Mouse (Mus musculus) MN1 (cell line): Measurements from ENCODE around the gene Spcs2.

Source experiments
- DNase-seq: peaks from one replicate; pipeline ENCODE4 v3.0.0-alpha.2; 2016; ENCODE audit warnings: low spot score

Gene Spcs2

GRCm38 (mm10) chr7:99863362-99863761 is at the start of gene Spcs2:
TSS of gene Spcs2 (minus strand) at chr7:99863462.
- no peak for DNase-seq

DNA sequence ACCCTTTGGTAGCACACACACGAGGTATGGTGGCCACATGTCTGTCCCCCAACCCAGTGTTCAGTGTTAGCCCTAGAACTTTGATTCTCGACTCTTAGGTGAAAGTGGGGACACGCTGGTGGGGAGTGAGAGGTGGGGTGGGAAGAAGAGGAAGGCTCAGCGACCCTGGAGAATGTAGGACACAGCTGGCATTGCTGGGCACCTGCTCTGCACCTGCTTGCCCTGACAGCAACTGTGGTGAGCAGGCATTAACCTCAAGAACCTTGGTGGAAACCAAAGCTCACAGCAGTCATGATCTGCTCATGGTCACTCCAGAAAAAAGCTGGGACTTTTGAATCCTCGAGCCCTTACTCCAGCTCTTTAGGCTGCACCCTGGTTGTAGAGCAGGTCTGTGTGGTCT is 47.8 kb upstream of the Spcs2 start:
- no peak for DNase-seq

GRCm38 (mm10) chr7:99907463-99907862 is 44.2 kb upstream of the Spcs2 start:
- DNase-seq, result no peak

GRCm38 (mm10) chr7:99906346-99906745 is 43.1 kb upstream of the Spcs2 start:
- no peak for DNase-seq

- peak; percentile 89 for DNase-seq
Measured at GRCm38 (mm10) chr7:99904421-99905005, 41.3 kb upstream of the Spcs2 start.

- no peak for DNase-seq
Measured at GRCm38 (mm10) chr7:99902918-99903665, 39.8 kb upstream of the Spcs2 start.

DNA sequence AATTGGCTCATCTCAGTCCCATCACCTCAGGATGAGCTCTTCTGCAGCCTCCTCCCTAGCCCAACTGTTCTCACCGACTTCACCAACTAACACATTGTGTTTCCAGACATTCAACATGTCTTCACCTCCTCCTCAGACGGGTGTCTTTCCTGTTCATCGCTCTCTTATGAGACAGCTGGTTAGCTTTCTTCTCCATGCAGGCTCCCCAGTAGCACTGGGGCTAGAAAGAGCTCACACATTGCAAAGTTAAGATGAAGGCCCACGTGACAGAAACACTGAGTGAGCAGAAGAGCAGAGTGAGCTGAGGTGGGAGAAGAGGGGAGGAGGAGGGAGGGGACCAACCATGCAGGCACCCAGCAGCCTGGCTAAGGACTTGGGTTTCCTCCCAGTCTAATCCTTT is 38.9 kb upstream of the Spcs2 start:
- DNase-seq, result no peak

- DNase-seq, result no peak
Measured at GRCm38 (mm10) chr7:99896905-99897304, 33.6 kb upstream of the Spcs2 start.

GRCm38 (mm10) chr7:99894478-99894877 is 31.2 kb upstream of the Spcs2 start:
- DNase-seq, result no peak

DNA sequence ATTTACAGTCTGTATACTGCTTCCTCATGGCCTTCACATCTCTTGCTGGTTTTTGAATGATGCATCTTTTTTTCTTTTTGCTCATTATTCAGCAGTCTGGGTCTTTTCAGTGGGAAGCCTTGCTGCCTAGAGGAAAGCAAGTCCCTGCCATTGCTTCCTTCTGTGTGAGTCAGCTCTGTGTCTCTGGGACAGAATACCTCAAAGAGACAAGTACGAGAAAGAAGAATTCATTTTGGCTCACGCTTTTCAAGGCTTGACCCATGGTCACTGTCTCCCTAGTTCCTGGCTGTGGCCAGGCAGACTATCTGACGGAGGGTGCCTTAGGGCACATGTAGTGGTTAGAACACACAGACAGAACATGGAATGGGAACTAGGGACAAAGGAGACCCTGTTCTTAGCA is 30.7 kb upstream of the Spcs2 start:
- DNase-seq, result no peak

- peak; percentile 17 for DNase-seq
Measured at GRCm38 (mm10) chr7:99892351-99892750, 29.1 kb upstream of the Spcs2 start.

DNA sequence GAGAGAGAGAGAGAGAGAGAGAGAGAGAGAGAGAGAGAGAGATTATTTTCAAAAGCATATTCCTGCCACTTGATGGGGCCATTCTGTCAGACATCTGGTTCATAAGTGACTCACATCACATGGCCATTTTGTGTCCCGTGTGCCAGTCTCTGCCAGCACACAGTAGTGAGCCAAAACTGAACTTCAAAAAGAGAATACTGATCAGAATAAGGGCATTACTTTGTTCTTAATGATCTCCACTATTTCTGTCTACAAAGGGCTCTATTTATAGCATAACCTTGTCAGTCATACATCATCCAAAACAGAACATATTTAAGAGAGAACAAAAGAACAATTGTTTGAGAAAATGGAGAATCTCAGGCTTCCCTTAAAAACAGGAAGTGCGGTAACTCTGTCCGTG is 28.2 kb upstream of the Spcs2 start:
- DNase-seq, result peak; percentile 52

DNA sequence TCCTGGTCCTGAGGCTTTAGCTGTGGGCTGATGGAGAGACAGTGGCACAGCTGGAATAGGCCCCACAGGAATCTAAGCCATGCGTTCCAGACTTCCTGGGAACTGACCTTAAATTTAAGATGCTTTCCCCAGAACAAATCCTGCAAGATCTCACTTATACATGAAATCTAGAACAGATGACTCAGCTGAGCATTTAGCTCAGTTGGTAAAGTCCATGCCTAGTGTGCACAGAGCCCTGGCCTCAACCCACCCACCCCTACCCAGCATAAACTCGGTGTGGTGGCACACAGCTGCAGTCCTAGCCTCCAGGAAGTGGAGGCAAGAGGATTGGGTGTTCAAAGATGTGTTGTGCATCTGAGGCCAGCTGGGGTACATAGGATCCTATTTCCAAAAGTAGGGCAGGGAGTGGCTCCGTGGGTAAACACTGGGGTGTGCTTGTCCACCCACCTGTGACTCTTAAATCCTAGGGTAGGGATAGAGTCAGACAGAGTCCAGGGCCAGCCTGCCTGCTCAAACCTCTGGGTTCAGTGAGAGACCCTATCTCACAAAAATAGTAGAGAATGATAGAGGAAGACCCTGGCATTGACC is 27.0 kb upstream of the Spcs2 start:
- DNase-seq, result no peak

DNA sequence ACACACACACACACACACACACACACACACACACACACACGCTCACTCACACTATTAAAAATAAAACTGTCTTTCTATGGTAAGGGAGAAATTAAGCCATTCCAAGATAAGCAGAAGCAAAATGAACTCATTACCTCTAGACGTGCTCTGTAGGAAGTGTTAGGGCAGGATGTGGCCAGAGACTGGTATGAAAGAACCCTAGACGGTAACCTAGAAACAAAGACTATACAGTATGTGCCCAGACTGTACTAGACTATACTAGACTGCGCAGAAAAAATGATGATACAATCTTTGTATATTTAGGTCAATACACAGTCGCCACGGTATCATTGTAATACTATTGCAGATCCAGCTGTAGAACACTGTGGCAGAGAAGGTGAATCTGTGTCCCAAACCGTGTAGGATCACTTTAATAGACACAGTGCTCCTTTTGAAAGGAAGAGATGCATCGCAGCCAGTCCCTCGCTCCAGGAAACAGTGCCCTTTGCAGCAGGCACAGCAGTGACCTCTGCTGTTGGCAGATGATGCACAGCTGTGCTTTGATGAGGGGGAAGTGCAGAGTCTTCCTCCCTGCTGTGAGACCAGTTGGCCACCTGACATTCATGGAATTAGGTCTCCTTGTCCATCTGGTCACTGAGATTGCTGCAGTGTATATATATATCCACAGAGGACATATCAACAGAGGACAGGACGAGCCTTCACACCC is 26.1 kb upstream of the Spcs2 start:
- peak; percentile 25 for DNase-seq

- DNase-seq, result no peak
Measured at GRCm38 (mm10) chr7:99887743-99888142, 24.5 kb upstream of the Spcs2 start.

GRCm38 (mm10) chr7:99887230-99887735 is 24.0 kb upstream of the Spcs2 start:
- DNase-seq, result no peak

DNA sequence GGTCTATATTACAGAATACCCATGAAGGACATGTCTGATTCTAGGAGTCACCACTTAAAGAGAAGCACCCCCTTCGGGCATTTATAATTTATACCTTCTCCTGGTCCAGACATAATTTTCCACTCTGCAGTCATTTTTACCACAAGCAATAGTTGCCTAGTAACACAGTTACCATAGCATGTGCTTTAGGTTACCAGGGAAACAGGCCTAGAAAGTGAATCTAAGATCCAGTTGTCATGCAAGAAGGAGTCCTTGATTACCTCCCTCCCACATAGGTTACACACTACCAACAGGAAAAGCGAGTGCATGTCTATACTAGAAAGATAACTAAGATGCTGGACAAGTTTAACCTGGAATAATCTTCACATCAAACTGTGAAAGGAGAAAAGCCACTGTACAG is 15.0 kb upstream of the Spcs2 start:
- DNase-seq, result no peak

DNA sequence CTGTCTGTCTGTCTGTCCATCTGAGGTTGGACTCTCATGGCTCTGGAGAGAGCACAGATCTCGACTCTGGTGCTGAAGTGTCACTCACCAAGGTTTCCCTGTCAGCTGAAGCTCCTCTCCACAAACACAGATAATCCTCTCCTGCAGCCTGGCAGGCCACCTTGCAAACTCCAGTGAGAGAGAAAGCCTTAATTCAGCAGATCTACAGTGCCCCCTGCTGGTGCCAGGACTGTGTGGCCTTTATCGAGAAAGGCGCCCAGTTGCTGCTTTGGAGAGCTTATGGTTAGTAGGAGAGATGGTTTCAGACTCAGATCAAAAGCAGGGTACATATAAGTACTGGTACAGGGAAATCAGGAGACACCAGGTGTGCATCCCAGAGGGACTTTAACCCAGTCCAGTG is 13.1 kb upstream of the Spcs2 start:
- DNase-seq, result peak; percentile 89

GRCm38 (mm10) chr7:99875891-99876290 is 12.6 kb upstream of the Spcs2 start:
- no peak for DNase-seq

DNA sequence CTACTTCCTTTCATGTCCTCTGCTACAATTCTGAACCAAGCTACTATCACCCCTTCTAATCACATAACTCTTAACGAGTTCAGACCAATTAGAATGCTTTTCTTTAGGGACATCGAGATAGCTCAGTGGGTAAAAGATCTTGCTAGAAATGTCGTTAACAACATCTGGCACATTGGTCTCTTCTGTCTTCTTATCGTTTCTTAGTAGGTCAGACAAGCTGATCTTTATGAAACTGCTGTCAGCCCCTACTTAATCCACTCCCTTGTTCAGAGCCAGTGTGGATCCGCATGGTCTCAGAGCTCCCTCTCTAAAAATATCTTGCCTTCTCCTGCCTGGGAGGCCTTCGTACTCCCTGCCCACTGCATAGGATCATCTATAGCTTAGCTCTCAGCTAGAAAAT is 10.7 kb upstream of the Spcs2 start:
- DNase-seq, result no peak

DNA sequence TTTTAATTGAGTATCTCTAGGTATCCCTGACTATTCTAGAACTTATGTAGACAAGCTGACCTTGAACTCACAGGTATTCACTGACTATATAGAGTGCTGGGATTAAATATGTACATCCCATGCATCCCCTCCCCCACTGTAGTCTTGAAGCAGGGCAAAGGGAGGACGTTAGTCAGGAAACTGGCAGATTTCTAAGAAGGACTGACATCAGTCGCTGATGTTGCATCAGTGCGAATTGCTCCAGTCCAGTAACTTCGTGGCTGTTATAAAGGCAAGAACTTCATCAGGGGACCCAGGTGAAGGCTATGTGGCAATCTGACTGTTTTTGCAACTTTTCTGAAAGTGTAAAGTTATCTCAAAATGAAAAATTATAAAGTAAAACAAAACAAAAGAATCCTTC is 6.0 kb upstream of the Spcs2 start:
- DNase-seq, result no peak

GRCm38 (mm10) chr7:99865219-99865618 is 2.0 kb upstream of the Spcs2 start:
- DNase-seq, result no peak
